In genomic region chr11:32161922-32162804, GRCm38 (mm10) we compare ENCODE assay signal across 8 mouse cellular contexts. TPM values are rescaled to one million over a fixed set of nuclear protein-coding genes. Genes with fewer than 3 reads are reported as not detected.
DNase-seq lines count a peak whose midpoint lies in the region; ATAC-seq and TF ChIP-seq lines count a peak whose summit lies in the region.

No protein-coding gene starts in this region.

- no peak for TF ChIP-seq POLR2A in limb, embryonic 14.5 days (IDR thresholded peaks at IDR 0.05; ENCODE audit: borderline replicate concordance, extremely low read depth, insufficient read depth, insufficient read length)

- H3K9me3 ChIP-seq in embryonic facial prominence, embryonic 12.5 days, result no peaks in the 10 kb centered on the region
- no peaks in the 10 kb centered on the region for H3K9me3 ChIP-seq in heart, embryonic 10.5 days
- H3K9me3 ChIP-seq in kidney, embryonic 14.5 days (ENCODE audit: control insufficient read depth, low read length), result no peaks in the 10 kb centered on the region
- H3K9me3 ChIP-seq in limb, embryonic 14.5 days (ENCODE audit: control insufficient read depth, low read length), result no peaks in the 10 kb centered on the region
- no peaks in the 10 kb centered on the region for H3K9me3 ChIP-seq in midbrain, postnatal 0 days (ENCODE audit: low read length)

- peak overlapping the region; percentile 58 for H3K4me2 ChIP-seq in embryonic facial prominence, embryonic 12.5 days (replicated peaks)
- peak overlapping the region; percentile 46 for H3K4me2 ChIP-seq in kidney, embryonic 14.5 days (replicated peaks; ENCODE audit: low read depth, low read length)
- peak overlapping the region; percentile 66 for H3K4me2 ChIP-seq in limb, embryonic 14.5 days (replicated peaks; ENCODE audit: low read depth, low read length, severe bottlenecking)
- peak overlapping the region; percentile 56 for H3K4me2 ChIP-seq in midbrain, postnatal 0 days (ENCODE audit: low read depth, low read length, poor library complexity, severe bottlenecking)

- peak; percentile 99 for TF ChIP-seq CTCF in midbrain, postnatal 0 days (IDR thresholded peaks at IDR 0.05)

- no peak overlapping the region for H3K27ac ChIP-seq in embryonic facial prominence, embryonic 12.5 days
- peak overlapping the region; percentile 54 for H3K27ac ChIP-seq in heart, embryonic 10.5 days
- no peak overlapping the region for H3K27ac ChIP-seq in kidney, embryonic 14.5 days (ENCODE audit: low read depth, low read length)
- H3K27ac ChIP-seq in limb, embryonic 14.5 days (replicated peaks; ENCODE audit: low read depth, low read length), result no peak overlapping the region
- peak overlapping the region; percentile 93 for H3K27ac ChIP-seq in midbrain, postnatal 0 days (ENCODE audit: low read depth, low read length)

- WGBS in embryonic facial prominence, embryonic 12.5 days, result 14% methylated on average over 28 of the region's 28 CpGs
- 15% methylated on average over 28 of the region's 28 CpGs for WGBS in heart, embryonic 10.5 days
- WGBS in kidney, embryonic 14.5 days, result 14% methylated on average over 28 of the region's 28 CpGs
- WGBS in limb, embryonic 14.5 days, result 13% methylated on average over 28 of the region's 28 CpGs
- 14% methylated on average over 28 of the region's 28 CpGs for WGBS in midbrain, postnatal 0 days

- H3K4me1 ChIP-seq in embryonic facial prominence, embryonic 12.5 days, result peaks cover 9% of the 10 kb centered on the region; the same call in 1 of the 2 replicates
- peaks cover 12% of the 10 kb centered on the region for H3K4me1 ChIP-seq in heart, embryonic 10.5 days
- no peaks in the 10 kb centered on the region; the same call in 1 of the 2 replicates for H3K4me1 ChIP-seq in kidney, embryonic 14.5 days (ENCODE audit: control insufficient read depth, insufficient read depth, low read length)
- H3K4me1 ChIP-seq in limb, embryonic 14.5 days (ENCODE audit: control insufficient read depth, insufficient read depth, low read length), result no peaks in the 10 kb centered on the region
- H3K4me1 ChIP-seq in midbrain, postnatal 0 days (ENCODE audit: insufficient read depth, low read length), result peaks cover 11% of the 10 kb centered on the region; the same call in 1 of the 2 replicates

- peak; percentile 45 for DNase-seq in 416B (ENCODE audit: low read depth)
- peak; percentile 80 for DNase-seq in adrenal gland, postnatal 25 days
- peak; percentile 87 for DNase-seq in heart, embryonic 10.5 days (ENCODE audit: low spot score)
- peak; percentile 69 for DNase-seq in limb, embryonic 14.5 days (ENCODE audit: low spot score)
- peak; percentile 89 for DNase-seq in midbrain, postnatal 0 days (ENCODE audit: low spot score)
- peak; percentile 52 to 81 for DNase-seq in spleen, postnatal 10 days (ENCODE audit: low spot score in 2 of 2)

- peak; percentile 94 for ATAC-seq in embryonic facial prominence, embryonic 12.5 days (ENCODE audit: insufficient number of reproducible peaks, insufficient read depth, low FRiP score, low TSS enrichment)
- peak; percentile 90 for ATAC-seq in kidney, embryonic 14.5 days (ENCODE audit: low FRiP score, low TSS enrichment)
- ATAC-seq in limb, embryonic 14.5 days (ENCODE audit: low FRiP score, low read depth), result peak; percentile 90
- peak; percentile 91 for ATAC-seq in midbrain, postnatal 0 days (ENCODE audit: low FRiP score)

- H3K4me3 ChIP-seq in embryonic facial prominence, embryonic 12.5 days, result peak overlapping the region; percentile 30
- H3K4me3 ChIP-seq in heart, embryonic 10.5 days, result peak overlapping the region; percentile 45
- peak overlapping the region; percentile 27 for H3K4me3 ChIP-seq in kidney, embryonic 14.5 days (ENCODE audit: low read length)
- H3K4me3 ChIP-seq in limb, embryonic 14.5 days (replicated peaks; ENCODE audit: low read length), result peak overlapping the region; percentile 31
- H3K4me3 ChIP-seq in midbrain, postnatal 0 days (ENCODE audit: low read depth, low read length), result peak overlapping the region; percentile 20

- H3K27me3 ChIP-seq in embryonic facial prominence, embryonic 12.5 days, result peaks cover 7% of the 10 kb centered on the region
- H3K27me3 ChIP-seq in heart, embryonic 10.5 days (ENCODE audit: insufficient read depth, poor library complexity, severe bottlenecking), result peaks cover 42% of the 10 kb centered on the region
- no peaks in the 10 kb centered on the region; the same call in 1 of the 2 replicates for H3K27me3 ChIP-seq in kidney, embryonic 14.5 days (ENCODE audit: control insufficient read depth, insufficient read depth, low read length)
- no peaks in the 10 kb centered on the region for H3K27me3 ChIP-seq in limb, embryonic 14.5 days (ENCODE audit: control insufficient read depth, insufficient read depth, low read length)
- no peaks in the 10 kb centered on the region for H3K27me3 ChIP-seq in midbrain, postnatal 0 days (ENCODE audit: insufficient read depth, low read length)

- H3K9ac ChIP-seq in embryonic facial prominence, embryonic 12.5 days, result peak overlapping the region; percentile 9; the same call in 1 of the 2 replicates
- H3K9ac ChIP-seq in kidney, embryonic 14.5 days (ENCODE audit: low read depth, low read length), result peak overlapping the region; percentile 9; the same call in 1 of the 2 replicates
- peak overlapping the region; percentile 46; the same call in 1 of the 2 replicates for H3K9ac ChIP-seq in limb, embryonic 14.5 days (ENCODE audit: low read depth, low read length, severe bottlenecking)
- H3K9ac ChIP-seq in midbrain, postnatal 0 days (replicated peaks; ENCODE audit: low read length, poor library complexity, severe bottlenecking), result peak overlapping the region; percentile 60

- H3K36me3 ChIP-seq in embryonic facial prominence, embryonic 12.5 days, result no peaks in the 10 kb centered on the region
- no peaks in the 10 kb centered on the region for H3K36me3 ChIP-seq in heart, embryonic 10.5 days
- H3K36me3 ChIP-seq in kidney, embryonic 14.5 days (ENCODE audit: control insufficient read depth, insufficient read depth, low read length), result no peaks in the 10 kb centered on the region
- no peaks in the 10 kb centered on the region for H3K36me3 ChIP-seq in limb, embryonic 14.5 days (ENCODE audit: control insufficient read depth, insufficient read depth, low read length)
- no peaks in the 10 kb centered on the region for H3K36me3 ChIP-seq in midbrain, postnatal 0 days (ENCODE audit: insufficient read depth, low read length)

RNA-seq across cellular contexts. Expression of gene Il9r, which starts 37.9 kb away (rescaled TPM):
- total RNA-seq in adrenal gland, postnatal 25 days (2021), result not detected in 2 replicates
- not detected in 2 replicates for polyA plus RNA-seq in embryonic facial prominence, embryonic 12.5 days (2016; fragmentation: Nextera tagmentation; extraction: Ambion mirVana)
- polyA plus RNA-seq in heart, embryonic 10.5 days (2016; fragmentation: Nextera tagmentation; extraction: Ambion mirVana), result 0.14 TPM in 1 of 2 replicates, not detected in the other
- polyA plus RNA-seq in kidney, embryonic 14.5 days (2014; fragmentation: Nextera tagmentation; extraction: Ambion mirVana), result not detected in 2 replicates
- polyA plus RNA-seq in limb, embryonic 14.5 days (2012; rRNA removed), result 0.54 and 0.73 TPM in 2 replicates
- 0.21 and 0.32 TPM in 2 replicates for polyA plus RNA-seq in limb, embryonic 14.5 days (2014; fragmentation: Nextera tagmentation; extraction: Ambion mirVana)
- 0.33 TPM in 1 of 2 replicates, not detected in the other for total RNA-seq in midbrain, postnatal 0 days (2014; rRNA removed)
- 0.04 TPM in 1 of 2 replicates, not detected in the other for polyA plus RNA-seq in midbrain, postnatal 0 days (2015; fragmentation: Nextera tagmentation; extraction: Ambion mirVana)

RNA-seq across cellular contexts. Expression of gene Snrnp25, which starts 43.1 kb away (rescaled TPM):
- 11.3 and 15.4 TPM in 2 replicates for total RNA-seq in adrenal gland, postnatal 25 days (2021)
- 69.3 and 71.1 TPM in 2 replicates for polyA plus RNA-seq in embryonic facial prominence, embryonic 12.5 days (2016; fragmentation: Nextera tagmentation; extraction: Ambion mirVana)
- 69.7 and 84.1 TPM in 2 replicates for polyA plus RNA-seq in heart, embryonic 10.5 days (2016; fragmentation: Nextera tagmentation; extraction: Ambion mirVana)
- 71.7 and 90.6 TPM in 2 replicates for polyA plus RNA-seq in kidney, embryonic 14.5 days (2014; fragmentation: Nextera tagmentation; extraction: Ambion mirVana)
- polyA plus RNA-seq in limb, embryonic 14.5 days (2012; rRNA removed), result 31.9 and 46.7 TPM in 2 replicates
- polyA plus RNA-seq in limb, embryonic 14.5 days (2014; fragmentation: Nextera tagmentation; extraction: Ambion mirVana), result 52.1 and 54.5 TPM in 2 replicates
- 13.3 and 23.6 TPM in 2 replicates for total RNA-seq in midbrain, postnatal 0 days (2014; rRNA removed)
- 47.8 and 48.9 TPM in 2 replicates for polyA plus RNA-seq in midbrain, postnatal 0 days (2015; fragmentation: Nextera tagmentation; extraction: Ambion mirVana)

RNA-seq across cellular contexts. Expression of gene Rhbdf1, which starts 59.9 kb away (rescaled TPM):
- total RNA-seq in adrenal gland, postnatal 25 days (2021), result 27.6 and 27.9 TPM in 2 replicates
- 46.5 and 49.8 TPM in 2 replicates for polyA plus RNA-seq in embryonic facial prominence, embryonic 12.5 days (2016; fragmentation: Nextera tagmentation; extraction: Ambion mirVana)
- 40.8 and 42.4 TPM in 2 replicates for polyA plus RNA-seq in heart, embryonic 10.5 days (2016; fragmentation: Nextera tagmentation; extraction: Ambion mirVana)
- 28.0 and 39.5 TPM in 2 replicates for polyA plus RNA-seq in kidney, embryonic 14.5 days (2014; fragmentation: Nextera tagmentation; extraction: Ambion mirVana)
- 136 and 234 TPM in 2 replicates for polyA plus RNA-seq in limb, embryonic 14.5 days (2012; rRNA removed)
- 61.5 and 68.3 TPM in 2 replicates for polyA plus RNA-seq in limb, embryonic 14.5 days (2014; fragmentation: Nextera tagmentation; extraction: Ambion mirVana)
- total RNA-seq in midbrain, postnatal 0 days (2014; rRNA removed), result 27.4 and 55.6 TPM in 2 replicates
- polyA plus RNA-seq in midbrain, postnatal 0 days (2015; fragmentation: Nextera tagmentation; extraction: Ambion mirVana), result 17.6 and 21.0 TPM in 2 replicates

Comparison
In these comparisons a context has a peak if more than half of its experiments do, and no peak if none do; other contexts are left out.
1. H3K27ac ChIP-seq: peak in heart, embryonic 10.5 days (single experiment) and midbrain, postnatal 0 days (single experiment); none in embryonic facial prominence, embryonic 12.5 days (single experiment), kidney, embryonic 14.5 days (single experiment) and limb, embryonic 14.5 days (single experiment).
2. H3K9ac ChIP-seq: peak in every context shown above with its lines; median percentile 60 in midbrain, postnatal 0 days; 46 in limb, embryonic 14.5 days; 9 in embryonic facial prominence, embryonic 12.5 days; 9 in kidney, embryonic 14.5 days.
3. Peak in every context shown above with its lines, with median percentiles within 50 percentile points of each other: DNase-seq, ATAC-seq, H3K4me2 ChIP-seq and H3K4me3 ChIP-seq.